Mouse (Mus musculus): ENCODE measurements around the gene Lrmda. TPM values are rescaled to one million over a fixed set of nuclear protein-coding genes. Genes with fewer than 3 reads are reported as not detected.

Gene Lrmda
- polyA plus RNA-seq, 1 experiment from 2014 or later = 0.53 TPM

DNA sequence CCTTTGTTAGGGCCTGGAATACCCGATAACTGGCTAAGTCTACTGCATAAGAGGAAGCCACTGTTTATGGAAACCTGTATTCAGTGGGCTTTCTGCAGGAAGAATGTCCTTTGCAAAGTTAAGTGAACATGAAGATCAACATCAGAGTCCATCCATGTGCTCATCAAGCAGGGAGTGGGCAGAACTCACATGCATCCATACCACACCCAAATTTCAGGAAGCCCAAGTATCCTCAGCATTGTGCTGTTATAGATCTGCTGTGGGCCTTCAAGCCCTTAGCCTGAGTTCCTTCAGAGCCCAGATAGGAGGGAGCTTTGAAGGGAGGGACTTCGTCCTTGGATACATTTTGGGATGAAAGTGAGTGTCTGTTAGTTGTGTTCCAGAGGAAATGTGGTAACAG is 681.2 kb downstream of the Lrmda start:
- H3K4me1 ChIP-seq (ENCODE audit: control insufficient read depth, insufficient read depth, low read length) = peaks cover 6% of the 10 kb centered on the region
- no peak overlapping the region for H3K4me3 ChIP-seq (ENCODE audit: low read length)
- no peaks in the 10 kb centered on the region; the same call in 1 of the 2 replicates for H3K27me3 ChIP-seq (ENCODE audit: control insufficient read depth, insufficient read depth, low read length)
- H3K36me3 ChIP-seq (ENCODE audit: control insufficient read depth, insufficient read depth, low read length) = no peaks in the 10 kb centered on the region
- no peak for ATAC-seq (ENCODE audit: low FRiP score, low TSS enrichment)
- no peaks in the 10 kb centered on the region for H3K9me3 ChIP-seq (ENCODE audit: control insufficient read depth, low read length)
- no peak overlapping the region for H3K4me2 ChIP-seq (replicated peaks; ENCODE audit: low read depth, low read length)
- whole genome bisulfite sequencing = 95% methylated on average over 2 of the region's 2 CpGs
- H3K9ac ChIP-seq (ENCODE audit: low read depth, low read length) = no peak overlapping the region
- no peak overlapping the region for H3K27ac ChIP-seq (ENCODE audit: low read depth, low read length)

GRCm38 (mm10) chr14:22707958-22708701 is 688.6 kb downstream of the Lrmda start:
- Histone ChIP-seq H3K36me3 (ENCODE audit: control insufficient read depth, insufficient read depth, low read length) (no peaks in the 10 kb centered on the region), H3K4me1 (ENCODE audit: control insufficient read depth, insufficient read depth, low read length) (peaks cover 14% of the 10 kb centered on the region; the same call in 1 of the 2 replicates), H3K9ac (ENCODE audit: low read depth, low read length) (no peak overlapping the region), H3K27me3 (ENCODE audit: control insufficient read depth, insufficient read depth, low read length) (no peaks in the 10 kb centered on the region), H3K4me3 (ENCODE audit: low read length) (no peak overlapping the region), H3K27ac (ENCODE audit: low read depth, low read length) (no peak overlapping the region), H3K4me2 (replicated peaks; ENCODE audit: low read depth, low read length) (no peak overlapping the region), H3K9me3 (ENCODE audit: control insufficient read depth, low read length) (no peaks in the 10 kb centered on the region)
- no peak for ATAC-seq (ENCODE audit: low FRiP score, low TSS enrichment)
- 57% methylated on average over 9 of the region's 9 CpGs for WGBS

GRCm38 (mm10) chr14:22710071-22710661 is 690.7 kb downstream of the Lrmda start:
- H3K27ac ChIP-seq (ENCODE audit: low read depth, low read length) = no peak overlapping the region
- no peak overlapping the region for H3K4me3 ChIP-seq (ENCODE audit: low read length)
- 32% methylated on average over 6 of the region's 6 CpGs for WGBS
- no peaks in the 10 kb centered on the region for H3K27me3 ChIP-seq (ENCODE audit: control insufficient read depth, insufficient read depth, low read length)
- no peak for ATAC-seq (ENCODE audit: low FRiP score, low TSS enrichment)
- peaks cover 14% of the 10 kb centered on the region; the same call in 1 of the 2 replicates for H3K4me1 ChIP-seq (ENCODE audit: control insufficient read depth, insufficient read depth, low read length)
- H3K36me3 ChIP-seq (ENCODE audit: control insufficient read depth, insufficient read depth, low read length) = no peaks in the 10 kb centered on the region
- no peak overlapping the region for H3K9ac ChIP-seq (ENCODE audit: low read depth, low read length)
- H3K9me3 ChIP-seq (ENCODE audit: control insufficient read depth, low read length) = no peaks in the 10 kb centered on the region
- no peak overlapping the region for H3K4me2 ChIP-seq (replicated peaks; ENCODE audit: low read depth, low read length)

DNA sequence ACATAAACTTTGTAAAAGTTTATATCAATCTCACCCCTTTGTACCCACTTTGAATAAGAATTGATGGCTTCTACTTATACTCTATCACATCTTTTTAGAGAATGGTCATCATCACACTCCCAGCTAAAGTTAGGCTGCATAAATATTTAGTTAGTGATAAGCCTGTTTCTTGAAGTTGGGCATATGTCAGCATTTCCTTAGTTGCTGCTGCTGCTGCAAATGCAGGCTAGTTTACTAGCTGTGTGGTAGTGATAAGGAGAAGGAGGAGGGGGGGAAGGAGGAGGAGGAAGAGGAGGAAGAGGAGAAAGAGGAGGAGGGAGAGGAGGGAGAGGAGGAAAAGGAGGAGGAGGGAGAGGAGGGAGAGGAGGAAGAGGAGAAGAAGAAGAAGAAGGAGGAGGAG is 692.9 kb downstream of the Lrmda start:
- Histone ChIP-seq H3K27ac (ENCODE audit: low read depth, low read length) (no peak overlapping the region), H3K4me2 (replicated peaks; ENCODE audit: low read depth, low read length) (no peak overlapping the region)
- ATAC-seq (ENCODE audit: low FRiP score, low TSS enrichment) = no peak

GRCm38 (mm10) chr14:22715581-22716378 is 696.3 kb downstream of the Lrmda start:
- 53% methylated on average over 6 of the region's 6 CpGs for WGBS
- no peaks in the 10 kb centered on the region for H3K9me3 ChIP-seq (ENCODE audit: control insufficient read depth, low read length)
- ATAC-seq (ENCODE audit: low FRiP score, low TSS enrichment) = peak; percentile 66
- no peak overlapping the region; the same call in 1 of the 2 replicates for H3K27ac ChIP-seq (ENCODE audit: low read depth, low read length)
- no peak overlapping the region for H3K4me3 ChIP-seq (ENCODE audit: low read length)
- no peaks in the 10 kb centered on the region for H3K27me3 ChIP-seq (ENCODE audit: control insufficient read depth, insufficient read depth, low read length)
- no peaks in the 10 kb centered on the region for H3K36me3 ChIP-seq (ENCODE audit: control insufficient read depth, insufficient read depth, low read length)
- no peak overlapping the region for H3K9ac ChIP-seq (ENCODE audit: low read depth, low read length)
- no peak overlapping the region for H3K4me2 ChIP-seq (replicated peaks; ENCODE audit: low read depth, low read length)
- peaks cover 7% of the 10 kb centered on the region; the same call in 1 of the 2 replicates for H3K4me1 ChIP-seq (ENCODE audit: control insufficient read depth, insufficient read depth, low read length)

More for the DNA sequence above, 692.9 kb downstream of the Lrmda start:
- Histone ChIP-seq H3K36me3 (ENCODE audit: control insufficient read depth, insufficient read depth, low read length) (no peaks in the 10 kb centered on the region), H3K4me1 (ENCODE audit: control insufficient read depth, insufficient read depth, low read length) (peaks cover 14% of the 10 kb centered on the region; the same call in 1 of the 2 replicates), H3K4me3 (ENCODE audit: low read length) (no peak overlapping the region), H3K27me3 (ENCODE audit: control insufficient read depth, insufficient read depth, low read length) (no peaks in the 10 kb centered on the region), H3K9ac (ENCODE audit: low read depth, low read length) (no peak overlapping the region), H3K9me3 (ENCODE audit: control insufficient read depth, low read length) (no peaks in the 10 kb centered on the region)

DNA sequence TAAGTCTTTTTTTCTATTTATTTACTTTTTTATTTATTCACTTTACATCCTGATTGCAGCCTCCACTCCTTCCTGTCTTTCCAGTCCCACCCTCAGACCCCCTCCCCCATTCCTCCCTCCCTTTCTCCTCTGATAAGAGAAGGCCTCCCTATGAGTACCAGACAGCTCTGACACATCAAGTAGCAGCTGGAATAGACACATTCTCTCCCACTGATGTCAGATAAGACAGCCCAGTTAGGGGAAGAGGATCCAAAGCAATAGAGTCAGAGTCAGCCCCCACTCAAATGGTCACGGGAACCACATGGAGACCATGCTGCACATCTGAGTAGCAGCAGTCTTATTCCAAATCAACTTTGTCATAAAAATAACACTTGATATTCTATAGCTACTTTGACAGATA is 700.5 kb downstream of the Lrmda start:
- no peak overlapping the region for H3K4me3 ChIP-seq (ENCODE audit: low read length)
- no peaks in the 10 kb centered on the region for H3K36me3 ChIP-seq (ENCODE audit: control insufficient read depth, insufficient read depth, low read length)
- no peak overlapping the region for H3K9ac ChIP-seq (ENCODE audit: low read depth, low read length)
- no peak overlapping the region for H3K27ac ChIP-seq (ENCODE audit: low read depth, low read length)
- ATAC-seq (ENCODE audit: low FRiP score, low TSS enrichment) = no peak
- no peaks in the 10 kb centered on the region for H3K27me3 ChIP-seq (ENCODE audit: control insufficient read depth, insufficient read depth, low read length)
- no peaks in the 10 kb centered on the region for H3K4me1 ChIP-seq (ENCODE audit: control insufficient read depth, insufficient read depth, low read length)
- H3K4me2 ChIP-seq (replicated peaks; ENCODE audit: low read depth, low read length) = no peak overlapping the region
- no peaks in the 10 kb centered on the region for H3K9me3 ChIP-seq (ENCODE audit: control insufficient read depth, low read length)
- WGBS = 82% methylated on average over 1 of the region's 1 CpGs

DNA sequence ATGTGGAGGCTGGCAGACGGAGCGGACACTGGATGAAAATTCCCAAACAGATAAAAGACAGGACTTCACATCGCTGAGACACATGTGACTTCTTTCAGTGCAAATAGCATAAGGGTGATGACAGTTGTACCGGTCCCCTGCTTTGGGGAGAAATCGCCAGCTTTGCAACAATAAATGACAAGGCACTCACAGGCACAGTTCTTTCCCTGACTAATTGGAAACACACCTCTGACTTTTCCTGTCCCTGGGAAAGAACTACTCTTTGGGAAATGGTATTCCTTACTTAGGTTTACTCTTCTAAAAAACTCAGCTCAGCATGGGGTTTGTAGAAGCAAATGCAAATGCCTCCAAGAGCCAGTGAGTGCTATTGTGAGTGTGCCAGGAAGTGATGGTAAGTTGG is 702.3 kb downstream of the Lrmda start:
- Histone ChIP-seq H3K4me2 (replicated peaks; ENCODE audit: low read depth, low read length) (no peak overlapping the region), H3K4me3 (ENCODE audit: low read length) (no peak overlapping the region), H3K27ac (ENCODE audit: low read depth, low read length) (no peak overlapping the region), H3K4me1 (ENCODE audit: control insufficient read depth, insufficient read depth, low read length) (no peaks in the 10 kb centered on the region), H3K36me3 (ENCODE audit: control insufficient read depth, insufficient read depth, low read length) (no peaks in the 10 kb centered on the region), H3K9me3 (ENCODE audit: control insufficient read depth, low read length) (no peaks in the 10 kb centered on the region), H3K27me3 (ENCODE audit: control insufficient read depth, insufficient read depth, low read length) (no peaks in the 10 kb centered on the region), H3K9ac (ENCODE audit: low read depth, low read length) (no peak overlapping the region)
- 49% methylated on average over 5 of the region's 5 CpGs for WGBS
- ATAC-seq (ENCODE audit: low FRiP score, low TSS enrichment) = no peak

DNA sequence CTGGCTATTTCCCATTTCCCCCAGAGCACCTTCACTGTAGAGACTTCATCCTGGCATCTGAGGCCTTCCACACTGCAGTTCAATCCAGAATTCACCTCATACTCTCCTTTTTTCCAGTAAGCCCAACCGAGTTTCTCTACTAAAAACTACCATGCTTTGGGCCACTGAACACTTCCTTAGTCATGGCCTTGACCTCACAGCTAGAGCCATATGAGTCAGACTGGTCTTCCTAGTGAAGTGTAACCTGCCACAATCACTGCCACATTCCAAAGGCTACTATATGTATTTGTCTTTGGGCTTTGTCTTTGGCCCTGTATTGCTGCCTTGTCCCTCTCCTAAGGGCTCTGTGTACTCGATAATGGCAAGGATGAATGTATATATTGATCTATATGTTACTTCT is 708.0 kb downstream of the Lrmda start:
- 75% methylated on average over 2 of the region's 2 CpGs for WGBS
- Histone ChIP-seq H3K4me3 (ENCODE audit: low read length) (no peak overlapping the region), H3K36me3 (ENCODE audit: control insufficient read depth, insufficient read depth, low read length) (no peaks in the 10 kb centered on the region), H3K4me2 (replicated peaks; ENCODE audit: low read depth, low read length) (no peak overlapping the region), H3K9me3 (ENCODE audit: control insufficient read depth, low read length) (no peaks in the 10 kb centered on the region), H3K4me1 (ENCODE audit: control insufficient read depth, insufficient read depth, low read length) (no peaks in the 10 kb centered on the region), H3K9ac (ENCODE audit: low read depth, low read length) (no peak overlapping the region), H3K27ac (ENCODE audit: low read depth, low read length) (no peak overlapping the region), H3K27me3 (ENCODE audit: control insufficient read depth, insufficient read depth, low read length) (no peaks in the 10 kb centered on the region)
- no peak for ATAC-seq (ENCODE audit: low FRiP score, low TSS enrichment)

Measured in kidney, embryonic 14.5 days (tissue).